Mouse (Mus musculus) cerebellum, adult (tissue): ENCODE results near the gene Cdcp1.

ENCODE experiments used
- ATAC-seq: cut with Nextera tagmentation; 2 replicates; pipeline ENCODE4 v1.9.2; 2017; ENCODE audit warnings: mild to moderate bottlenecking, moderate library complexity, mixed read lengths; ENCODE audit not compliant: insufficient number of reproducible peaks, low FRiP score, low TSS enrichment

Cdcp1 gene

DNA sequence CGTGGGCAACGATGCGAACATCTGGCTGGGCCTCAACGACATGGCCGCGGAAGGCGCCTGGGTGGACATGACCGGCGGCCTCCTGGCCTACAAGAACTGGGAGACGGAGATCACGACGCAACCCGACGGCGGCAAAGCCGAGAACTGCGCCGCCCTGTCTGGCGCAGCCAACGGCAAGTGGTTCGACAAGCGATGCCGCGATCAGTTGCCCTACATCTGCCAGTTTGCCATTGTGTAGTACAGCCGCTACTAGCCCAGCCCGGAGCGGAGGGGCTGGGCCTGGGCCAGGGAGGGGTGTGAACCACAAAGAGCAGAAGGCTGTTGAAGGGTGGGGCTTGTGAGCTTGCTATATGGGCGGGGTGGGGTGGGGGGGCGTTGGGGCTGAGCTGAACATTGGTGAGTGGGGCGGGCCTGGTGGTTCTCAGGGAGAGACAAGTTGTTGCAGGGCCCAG is 58.9 kb downstream of the Cdcp1 start:
- ATAC-seq = no peak

DNA sequence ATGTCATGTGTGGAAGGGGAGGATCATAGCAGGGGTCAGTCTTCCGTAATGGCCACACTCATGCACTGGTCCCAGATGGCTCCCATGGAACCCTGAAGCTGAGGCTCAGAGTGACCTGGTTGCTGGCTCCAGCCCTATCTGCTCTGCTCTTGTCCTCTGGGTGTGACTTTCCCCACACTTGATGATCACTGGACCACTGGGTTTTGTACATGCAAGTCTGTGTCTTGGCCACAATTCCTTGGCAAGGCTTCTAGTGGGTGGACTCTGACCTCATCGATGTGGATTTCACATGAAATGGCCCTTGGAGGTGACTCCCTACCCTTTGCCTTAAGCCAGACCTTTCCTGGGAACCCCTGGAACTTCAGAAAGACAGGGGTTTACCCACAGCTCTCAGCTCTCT is 62.7 kb downstream of the Cdcp1 start:
- ATAC-seq = no peak

DNA sequence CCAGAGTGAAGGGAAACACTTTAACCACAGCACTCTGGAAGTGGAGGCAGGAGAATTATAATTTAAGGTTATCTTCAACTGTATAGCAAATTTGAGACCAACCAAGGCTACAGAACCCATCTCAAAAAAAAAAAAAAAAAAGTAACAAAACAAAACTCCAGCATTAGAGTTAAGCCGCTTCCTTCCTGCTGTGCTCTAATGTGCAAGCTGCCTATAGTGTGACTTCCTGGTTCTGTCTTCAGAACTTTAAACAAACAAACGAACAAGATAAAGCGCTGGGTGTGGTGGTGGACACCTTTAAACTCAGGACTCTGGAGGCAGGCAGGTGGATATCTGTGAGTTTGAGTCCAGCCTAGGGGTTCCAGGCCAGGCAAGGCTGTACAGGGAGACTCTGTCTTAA is 63.8 kb downstream of the Cdcp1 start:
- no peak for ATAC-seq

DNA sequence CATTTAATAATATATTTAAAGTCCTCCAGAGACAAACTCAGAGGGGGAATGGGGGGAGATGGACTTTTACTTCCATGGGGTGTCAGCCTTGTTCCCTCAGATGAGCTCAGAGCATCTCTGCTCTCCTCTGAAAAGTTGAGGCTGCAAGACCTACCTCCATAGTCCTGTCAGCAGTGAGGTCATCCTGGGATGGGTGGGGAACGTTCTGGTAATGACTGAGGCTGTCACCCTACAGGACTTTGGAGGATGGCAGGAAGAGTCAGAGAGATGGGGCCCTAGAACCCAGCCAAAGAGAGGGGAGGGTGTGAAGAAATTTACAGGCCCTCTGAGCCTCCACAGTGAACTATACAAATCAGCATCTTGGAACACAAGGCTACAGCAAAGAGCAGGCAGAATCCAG is 64.3 kb downstream of the Cdcp1 start:
- no peak for ATAC-seq

DNA sequence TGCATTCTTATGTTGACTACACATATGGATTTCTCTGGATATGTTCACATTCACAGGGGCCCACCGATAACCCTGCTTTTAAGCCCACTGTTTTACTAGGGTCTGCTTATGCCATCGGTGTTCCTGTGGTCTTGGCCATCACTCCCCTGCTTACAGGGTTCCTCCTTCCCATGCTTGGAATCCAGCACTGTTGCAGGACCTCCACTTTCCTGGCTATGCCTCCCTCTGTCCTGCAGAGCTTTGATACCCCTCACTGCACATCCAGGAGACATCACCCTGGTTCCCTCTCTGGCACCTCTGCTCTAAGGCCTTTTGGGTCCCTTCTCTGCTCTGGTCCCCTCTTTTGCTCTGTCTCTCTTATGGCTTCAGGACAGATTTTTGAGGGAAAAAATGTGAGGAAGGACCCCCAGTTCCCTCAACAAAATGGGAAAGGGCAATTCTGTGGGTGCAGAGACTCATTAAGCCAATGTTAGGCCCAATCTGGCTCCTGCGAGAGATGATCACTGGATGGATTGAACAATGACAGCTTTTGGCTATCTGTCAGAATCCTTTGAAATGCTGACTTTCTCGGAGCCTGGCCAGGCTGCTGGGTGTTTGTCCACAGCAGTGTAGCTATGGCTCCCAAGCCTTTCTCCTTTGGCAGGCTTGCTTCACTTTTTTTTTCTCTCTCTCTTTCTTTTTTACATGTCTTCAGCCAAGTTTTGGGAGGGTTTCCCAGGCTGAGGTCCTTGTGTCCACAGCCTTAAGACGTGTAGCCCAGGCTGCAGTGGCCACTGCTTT is 65.4 kb downstream of the Cdcp1 start, which contains the start of gene Clec3b:
Gene Clec3b (plus strand): TSS at position 706 of the 780 bp plus-strand sequence.
- ATAC-seq = no peak

DNA sequence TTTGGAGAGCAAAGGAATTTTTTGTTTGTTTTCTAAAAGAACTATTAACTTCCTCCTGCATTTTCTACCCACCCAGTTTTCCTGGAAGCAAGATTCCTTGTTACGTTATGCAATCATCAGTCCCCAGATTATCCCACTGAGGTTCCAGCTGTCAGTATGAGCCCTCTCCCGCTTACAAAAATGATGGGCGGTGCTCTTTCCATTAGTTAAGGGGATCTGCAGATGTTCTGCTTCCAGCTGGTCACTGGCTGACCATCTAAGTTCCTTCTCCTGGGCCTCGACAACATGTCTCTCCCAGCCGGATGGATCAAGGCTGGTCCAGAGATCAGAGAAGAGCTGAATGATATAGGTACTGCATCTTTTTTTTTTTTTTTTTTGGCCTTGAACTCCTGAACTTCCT is 67.4 kb downstream of the Cdcp1 start:
- no peak for ATAC-seq

DNA sequence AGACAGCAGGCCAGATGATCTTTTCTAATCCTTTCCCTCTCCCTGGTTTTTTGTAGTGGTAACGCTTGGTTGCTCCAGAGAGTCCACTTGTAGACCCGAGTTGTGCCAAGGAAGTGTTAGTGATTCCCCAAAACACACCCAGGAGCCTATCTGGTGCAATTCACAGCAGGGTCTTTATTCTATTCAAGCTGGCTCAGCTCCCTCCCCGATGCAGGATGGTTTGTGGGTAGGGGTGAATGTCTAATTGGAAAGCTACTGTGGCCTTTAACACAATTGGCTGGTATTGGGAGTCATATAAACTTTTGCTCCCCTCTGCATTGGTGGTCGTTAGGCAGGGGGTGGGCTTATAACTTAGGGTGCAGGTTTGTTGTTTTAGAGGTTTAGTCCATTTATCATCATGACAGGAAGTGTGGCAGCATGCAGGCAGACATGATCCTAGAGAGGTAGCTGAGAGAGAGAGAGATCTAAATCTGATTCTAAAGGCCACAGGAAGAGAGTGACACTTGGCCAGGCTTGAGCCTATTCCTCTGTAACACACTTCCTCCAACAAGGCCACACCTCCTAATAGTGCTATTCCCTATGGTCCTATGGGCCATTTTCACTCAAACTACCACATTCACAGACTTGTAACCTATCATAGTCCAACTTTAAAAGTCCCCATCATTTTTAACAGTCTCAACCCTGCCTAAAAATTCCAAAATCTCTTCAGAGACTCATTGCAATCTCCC is 75.8 kb downstream of the Cdcp1 start:
- ATAC-seq = no peak

DNA sequence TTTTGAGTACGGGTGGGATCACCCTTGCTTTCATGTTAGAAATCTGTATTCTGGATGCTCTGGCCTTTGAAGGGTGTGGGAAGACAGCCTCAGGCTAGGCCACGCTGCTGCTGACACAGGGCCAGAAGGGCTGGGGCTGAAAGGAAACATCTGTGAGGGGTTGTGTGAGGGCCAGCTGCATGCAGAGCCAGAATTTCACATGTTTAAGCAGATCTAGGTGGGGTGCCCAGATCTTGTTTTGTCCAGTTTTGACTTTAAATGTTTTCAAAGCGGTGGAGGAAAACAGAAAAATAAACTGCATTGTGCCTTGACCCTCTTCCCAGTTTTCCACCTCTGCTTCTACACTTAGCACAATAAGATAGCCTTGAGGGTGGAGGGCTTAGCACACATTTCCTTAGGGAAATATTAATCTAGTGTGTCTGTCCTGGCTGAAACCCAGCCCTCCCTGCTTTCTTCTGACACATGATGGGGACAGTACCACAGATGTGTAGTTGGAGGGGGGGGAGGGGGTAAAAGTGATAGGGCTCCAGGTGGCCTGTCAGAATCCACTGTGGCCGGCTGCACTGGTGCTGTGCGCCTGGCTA is 76.9 kb downstream of the Cdcp1 start:
- no peak for ATAC-seq

DNA sequence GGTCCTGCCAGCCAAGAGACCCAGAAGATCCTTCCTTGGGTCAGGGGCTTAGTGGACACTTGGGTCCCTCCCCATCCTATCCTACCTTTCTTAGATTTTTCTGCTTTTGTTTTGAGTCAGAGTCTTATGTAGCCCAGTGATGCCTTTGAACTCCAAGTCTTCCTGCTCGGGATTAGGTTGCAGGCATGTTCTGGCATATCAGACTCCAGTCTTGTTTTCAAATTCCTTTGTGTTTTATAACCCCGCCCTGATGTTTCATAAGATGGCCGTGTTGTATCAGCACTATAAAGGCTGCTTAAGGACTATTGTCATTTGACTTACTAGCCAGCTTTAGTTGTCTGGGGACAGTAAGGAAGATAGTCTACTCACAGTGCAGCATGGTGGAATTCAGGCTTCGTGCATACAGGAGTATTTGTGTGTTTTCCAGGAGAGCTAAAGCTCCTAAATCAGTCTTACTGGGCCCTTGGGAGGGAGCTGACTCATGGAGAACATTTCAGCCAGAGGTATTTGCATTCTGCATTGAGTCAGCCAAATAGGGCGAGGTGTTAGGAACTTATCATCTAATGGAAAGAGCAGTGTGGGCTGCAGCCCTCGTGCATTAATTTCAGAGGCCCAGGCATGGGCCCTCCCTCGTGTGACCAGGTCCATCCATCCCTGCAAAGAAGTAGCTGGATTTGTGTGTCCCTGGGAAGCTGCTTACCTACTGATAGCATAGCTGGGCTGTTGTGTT is 78.7 kb downstream of the Cdcp1 start:
- no peak for ATAC-seq

DNA sequence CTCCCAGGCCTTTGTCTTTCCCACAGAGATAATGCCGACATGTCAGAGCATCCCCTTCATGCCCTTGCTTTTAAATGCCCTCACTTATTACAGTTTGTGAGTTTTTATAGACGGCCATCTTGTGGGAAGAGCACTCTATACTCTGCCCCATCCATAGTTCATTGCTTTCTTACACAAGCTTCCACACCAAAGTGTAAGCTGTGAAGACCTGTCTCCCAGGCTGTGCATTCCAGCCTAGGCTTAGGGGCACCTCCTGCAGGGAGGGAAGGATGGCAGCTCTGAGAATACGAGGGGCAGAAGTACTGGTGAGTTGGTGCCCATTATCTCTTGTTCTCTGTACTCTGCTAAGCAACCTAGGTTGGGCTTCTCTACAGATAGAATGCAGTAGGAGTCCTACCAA is 82.8 kb downstream of the Cdcp1 start:
- no peak for ATAC-seq

DNA sequence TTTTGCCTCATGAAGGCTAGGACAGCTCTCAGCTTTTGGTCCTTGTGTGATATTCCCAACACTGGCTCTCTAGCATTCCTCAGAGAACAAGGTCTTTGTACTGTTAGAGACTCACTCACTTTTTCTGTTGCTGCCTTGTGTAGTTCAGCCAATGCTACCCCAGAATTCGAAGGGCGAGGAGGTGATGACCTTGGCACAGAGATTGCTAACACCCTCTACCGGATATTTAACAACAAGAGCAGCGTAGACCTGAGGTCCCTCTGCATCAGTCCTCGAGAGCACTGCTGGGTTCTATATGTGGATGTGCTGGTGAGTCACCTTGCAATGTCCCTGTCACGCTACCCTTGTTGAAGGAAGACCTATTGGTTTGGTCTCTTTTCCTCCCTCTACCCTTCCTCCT is 88.2 kb downstream of the Cdcp1 start:
- no peak for ATAC-seq

DNA sequence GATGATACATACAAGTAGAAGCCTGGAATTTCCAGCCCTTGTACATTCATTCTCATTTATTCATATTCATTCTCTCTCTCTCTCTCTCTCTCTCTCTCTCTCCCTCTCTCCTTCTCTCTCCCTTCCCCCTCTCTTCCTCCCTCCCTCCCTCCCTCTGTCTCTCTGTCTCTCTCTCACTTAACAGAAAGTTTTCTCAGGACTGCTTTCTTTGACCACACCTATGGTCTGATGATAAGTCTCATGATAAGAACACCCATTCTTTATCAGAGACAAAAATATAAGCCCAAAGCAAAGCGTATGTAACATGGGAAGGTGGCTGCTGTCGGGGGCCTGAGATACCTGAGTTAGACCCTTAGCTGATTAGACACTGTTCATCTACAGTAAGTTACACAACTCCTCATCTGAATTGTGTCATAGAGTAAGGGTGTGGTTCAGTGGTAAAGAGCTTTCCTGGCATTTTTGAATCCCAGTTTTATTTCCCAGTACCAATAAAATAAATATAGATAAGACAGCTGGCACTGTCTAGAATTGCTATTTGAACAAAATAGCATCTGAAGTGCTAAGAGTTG is 91.3 kb downstream of the Cdcp1 start:
- ATAC-seq = no peak

DNA sequence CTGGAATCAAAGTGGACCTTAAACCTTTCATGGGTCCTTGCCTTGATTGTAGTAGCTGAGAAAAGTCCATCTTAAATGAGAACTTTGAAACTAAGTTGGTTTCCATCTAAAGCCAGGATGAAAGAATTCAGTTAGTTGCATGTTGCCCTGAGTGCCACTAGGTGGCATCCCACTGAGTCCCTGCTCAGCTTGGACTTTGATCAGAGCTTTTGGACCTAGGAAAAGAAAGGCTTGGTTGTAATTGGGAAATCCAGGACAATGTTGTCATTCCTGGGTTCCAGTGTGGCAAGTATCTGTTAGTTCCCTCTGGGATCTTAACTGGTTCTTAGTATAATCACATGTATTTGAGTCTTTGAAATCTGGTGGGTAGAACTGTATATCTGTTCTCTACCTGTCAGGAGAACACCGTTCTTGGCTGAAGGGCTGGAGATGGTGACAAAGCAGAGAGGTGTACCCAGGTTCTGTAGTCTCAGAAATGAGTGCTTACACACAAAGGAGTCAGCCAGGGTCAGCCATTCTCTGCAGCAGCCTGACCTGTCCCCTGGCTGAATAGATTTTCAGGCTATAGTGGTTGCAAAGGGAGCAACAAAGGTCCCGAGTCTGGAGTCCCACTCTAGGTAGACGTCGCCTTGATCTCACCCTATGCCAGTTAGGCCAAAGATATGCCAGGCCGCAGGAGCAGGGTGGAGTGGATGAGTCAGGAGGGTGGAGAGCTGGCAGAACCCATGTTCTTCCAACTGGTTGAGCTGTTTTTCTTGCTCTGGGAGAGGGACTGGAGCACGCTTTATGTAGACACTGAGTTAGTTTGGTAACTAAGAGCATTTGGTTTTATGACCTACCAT is 92.0 kb downstream of the Cdcp1 start:
- ATAC-seq = no peak

DNA sequence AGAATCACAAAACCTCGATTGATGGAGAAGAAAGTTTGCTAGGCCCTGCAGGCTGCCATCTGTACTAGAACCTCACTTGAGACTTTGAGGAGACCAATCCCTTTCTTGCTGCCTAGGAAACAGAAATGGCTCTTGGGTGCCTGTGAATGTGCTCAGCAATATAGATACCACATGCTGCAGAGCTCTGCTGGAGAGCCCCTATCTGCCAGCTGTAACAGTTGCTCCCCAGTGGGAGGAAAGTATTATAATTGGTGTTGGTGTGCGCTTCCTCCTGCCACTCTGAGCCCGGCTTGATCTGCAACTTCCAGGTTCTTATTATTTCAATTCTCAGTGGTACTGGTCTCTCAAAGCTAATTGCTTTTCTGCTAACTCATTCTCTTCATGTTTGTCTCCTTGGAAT is 92.8 kb downstream of the Cdcp1 start:
- ATAC-seq = no peak
